Mouse (Mus musculus): Measurements from ENCODE around the gene Hook2. TPM values are rescaled to one million over a fixed set of nuclear protein-coding genes. Genes with fewer than 3 reads are reported as not detected.

Hook2 gene
- total RNA-seq, 1 experiment from 2014 or later: 8.6 TPM

- ATAC-seq (ENCODE audit: extremely low read depth, insufficient number of reproducible peaks, low FRiP score, poor library complexity, severe bottlenecking): no peak
Observed at GRCm38 (mm10) chr8:84984294-84985048, 5.9 kb upstream of the Hook2 start.

- ATAC-seq (ENCODE audit: extremely low read depth, insufficient number of reproducible peaks, low FRiP score, poor library complexity, severe bottlenecking): no peak
Observed at GRCm38 (mm10) chr8:84985049-84985683, 5.2 kb upstream of the Hook2 start.

- ATAC-seq (ENCODE audit: extremely low read depth, insufficient number of reproducible peaks, low FRiP score, poor library complexity, severe bottlenecking): peak; percentile 55
Observed at GRCm38 (mm10) chr8:84985684-84986378, 4.6 kb upstream of the Hook2 start.

GRCm38 (mm10) chr8:84986379-84986945, 3.9 kb upstream of the Hook2 start:
- no peak for ATAC-seq (ENCODE audit: extremely low read depth, insufficient number of reproducible peaks, low FRiP score, poor library complexity, severe bottlenecking)

- ATAC-seq (ENCODE audit: extremely low read depth, insufficient number of reproducible peaks, low FRiP score, poor library complexity, severe bottlenecking): no peak
Observed at GRCm38 (mm10) chr8:84987388-84987787, 3.0 kb upstream of the Hook2 start.

GRCm38 (mm10) chr8:84987903-84988302, 2.5 kb upstream of the Hook2 start:
- ATAC-seq (ENCODE audit: extremely low read depth, insufficient number of reproducible peaks, low FRiP score, poor library complexity, severe bottlenecking): no peak

GRCm38 (mm10) chr8:84989311-84989731, 1.1 kb upstream of the Hook2 start:
- no peak for ATAC-seq (ENCODE audit: extremely low read depth, insufficient number of reproducible peaks, low FRiP score, poor library complexity, severe bottlenecking)

GRCm38 (mm10) chr8:84989810-84990209, 593 bp upstream of the Hook2 start:
- ATAC-seq (ENCODE audit: extremely low read depth, insufficient number of reproducible peaks, low FRiP score, poor library complexity, severe bottlenecking): peak; percentile 28

- ATAC-seq (ENCODE audit: extremely low read depth, insufficient number of reproducible peaks, low FRiP score, poor library complexity, severe bottlenecking): no peak
Observed at GRCm38 (mm10) chr8:84990836-84991235, 433 bp downstream of the Hook2 start.

- no peak for ATAC-seq (ENCODE audit: extremely low read depth, insufficient number of reproducible peaks, low FRiP score, poor library complexity, severe bottlenecking)
Observed at GRCm38 (mm10) chr8:84994375-84994774, 4.0 kb downstream of the Hook2 start.

GRCm38 (mm10) chr8:84995680-84996079, 5.3 kb downstream of the Hook2 start:
- ATAC-seq (ENCODE audit: extremely low read depth, insufficient number of reproducible peaks, low FRiP score, poor library complexity, severe bottlenecking): no peak

GRCm38 (mm10) chr8:84996978-84997377, 6.6 kb downstream of the Hook2 start:
- ATAC-seq (ENCODE audit: extremely low read depth, insufficient number of reproducible peaks, low FRiP score, poor library complexity, severe bottlenecking): no peak

GRCm38 (mm10) chr8:84997649-84998295, 7.4 kb downstream of the Hook2 start:
- ATAC-seq (ENCODE audit: extremely low read depth, insufficient number of reproducible peaks, low FRiP score, poor library complexity, severe bottlenecking): peak; percentile 92

GRCm38 (mm10) chr8:85007686-85008085, 17.3 kb downstream of the Hook2 start:
- ATAC-seq (ENCODE audit: extremely low read depth, insufficient number of reproducible peaks, low FRiP score, poor library complexity, severe bottlenecking): no peak

GRCm38 (mm10) chr8:85011242-85011641, 20.8 kb downstream of the Hook2 start:
- no peak for ATAC-seq (ENCODE audit: extremely low read depth, insufficient number of reproducible peaks, low FRiP score, poor library complexity, severe bottlenecking)

GRCm38 (mm10) chr8:85013230-85013840, 22.9 kb downstream of the Hook2 start:
- peak; percentile 75 for ATAC-seq (ENCODE audit: extremely low read depth, insufficient number of reproducible peaks, low FRiP score, poor library complexity, severe bottlenecking)

- ATAC-seq (ENCODE audit: extremely low read depth, insufficient number of reproducible peaks, low FRiP score, poor library complexity, severe bottlenecking): no peak
Observed at GRCm38 (mm10) chr8:85014431-85014830, 24.0 kb downstream of the Hook2 start, which contains the start of gene Best2. Gene Best2, minus strand, starts transcription at chr8:85014531.

- ATAC-seq (ENCODE audit: extremely low read depth, insufficient number of reproducible peaks, low FRiP score, poor library complexity, severe bottlenecking): no peak
Observed at GRCm38 (mm10) chr8:85016724-85017123, 26.3 kb downstream of the Hook2 start.

- no peak for ATAC-seq (ENCODE audit: extremely low read depth, insufficient number of reproducible peaks, low FRiP score, poor library complexity, severe bottlenecking)
Observed at GRCm38 (mm10) chr8:85017209-85017608, 26.8 kb downstream of the Hook2 start.
